Mouse (Mus musculus) forebrain, embryonic 13.5 days (tissue): Measurements from ENCODE around the gene Dut. TPM values are rescaled to one million over a fixed set of nuclear protein-coding genes. Genes with fewer than 3 reads are reported as not detected.
"Not testable (repeated sequence)": the region's sequence is repeated elsewhere in the genome, so short reads cannot be mapped to it uniquely, and the experiment has no call there.

Experiments
- ATAC-seq: fragments of 200-750 bp; cut with Nextera tagmentation; 2 replicates; pipeline ENCODE4 v1.8.0; 2017
- H3K27ac ChIP-seq: fragments of 300-500 bp; sonication (generic); 2 replicates; pipeline ENCODE4 v1.5.1; 2015; ENCODE audit warnings: inconsistent platforms, mild to moderate bottlenecking, moderate library complexity
- H3K27me3 ChIP-seq: fragments of 300-500 bp; sonication (generic); 2 replicates; pipeline ENCODE4 v1.6.1; 2015; ENCODE audit warnings: mild to moderate bottlenecking, inconsistent platforms
- H3K36me3 ChIP-seq: fragments of 300-500 bp; sonication (generic); 2 replicates; pipeline ENCODE4 v1.6.1; 2015; ENCODE audit warnings: mild to moderate bottlenecking, inconsistent platforms; ENCODE audit not compliant: poor library complexity, severe bottlenecking
- H3K4me1 ChIP-seq: fragments of 300-500 bp; sonication (generic); 2 replicates; pipeline ENCODE4 v1.6.1; 2015; ENCODE audit warnings: inconsistent platforms
- H3K4me2 ChIP-seq: fragments of 300-500 bp; sonication (generic); 2 replicates; pipeline ENCODE4 v1.6.1; 2015; ENCODE audit warnings: inconsistent platforms, mild to moderate bottlenecking, moderate library complexity
- H3K4me3 ChIP-seq: fragments of 300-500 bp; sonication (generic); 2 replicates; pipeline ENCODE4 v1.5.1; 2015; ENCODE audit warnings: mild to moderate bottlenecking, inconsistent platforms
- H3K9ac ChIP-seq: fragments of 300-500 bp; sonication (generic); 2 replicates; pipeline ENCODE4 v1.6.1; 2015; ENCODE audit warnings: mild to moderate bottlenecking, inconsistent platforms
- H3K9me3 ChIP-seq: fragments of 300-500 bp; sonication (generic); replicated peaks from 2 replicates; pipeline ENCODE4 v1.6.1; 2016; ENCODE audit warnings: inconsistent platforms
- WGBS: fragments of 180-500 bp; shearing (Covaris S2); methylation state at CpG from one replicate; pipeline ENCODE4 v1.1.7; 2015; 5-methylcytosine and 5-hydroxymethylcytosine counted together
- polyA plus RNA-seq: library from polyadenylated mRNA; unstranded; fragments of >200 nt; fragmentation: Nextera tagmentation; extraction: Ambion mirVana; gene quantifications from 2 replicates; pipeline ENCODE4 v1.2.1, GENCODE M21; 2015

Gene Dut
- polyA plus RNA-seq, 1 experiment from 2014 or later = 199 TPM

- Histone ChIP-seq H3K9ac (no peak overlapping the region), H3K4me3 (no peak overlapping the region), H3K9me3 (no peaks in the 10 kb centered on the region), H3K4me1 (0 out of 2 replicates have a peak, but pooled peaks cover 4% of the 10 kb centered on the region), H3K36me3 (peaks cover 36% of the 10 kb centered on the region), H3K4me2 (no peak overlapping the region), H3K27me3 (no peaks in the 10 kb centered on the region), H3K27ac (no peak overlapping the region)
- 85% methylated on average over 14 of the region's 14 CpGs for whole genome bisulfite sequencing
- ATAC-seq = no peak
Measured at GRCm38 (mm10) chr2:125259230-125260120, 12.5 kb downstream of the Dut start.

- no peak for ATAC-seq
- no peak overlapping the region for H3K9ac ChIP-seq
- no peak overlapping the region for H3K4me2 ChIP-seq
- no peaks in the 10 kb centered on the region for H3K27me3 ChIP-seq
- no peak overlapping the region for H3K27ac ChIP-seq
- H3K4me1 ChIP-seq = 0 out of 2 replicates have a peak, but pooled peaks cover 4% of the 10 kb centered on the region
- no peaks in the 10 kb centered on the region for H3K9me3 ChIP-seq
- 88% methylated on average over 2 of the region's 2 CpGs for WGBS
- H3K36me3 ChIP-seq = peaks cover 32% of the 10 kb centered on the region
- H3K4me3 ChIP-seq = no peak overlapping the region
Measured at GRCm38 (mm10) chr2:125260326-125260725, 13.3 kb downstream of the Dut start.

GRCm38 (mm10) chr2:125263056-125263455 is 16.1 kb downstream of the Dut start:
- Histone ChIP-seq H3K4me3 (no peak overlapping the region), H3K36me3 (peaks cover 8% of the 10 kb centered on the region), H3K9me3 (no peaks in the 10 kb centered on the region), H3K27me3 (no peaks in the 10 kb centered on the region), H3K9ac (no peak overlapping the region), H3K4me2 (no peak overlapping the region), H3K27ac (no peak overlapping the region), H3K4me1 (0 out of 2 replicates have a peak, but pooled peaks cover 4% of the 10 kb centered on the region)
- 27% methylated on average over 5 of the region's 5 CpGs for WGBS
- peak; percentile 56; the same call in 1 of the 2 replicates for ATAC-seq

- WGBS = 32% methylated on average over 9 of the region's 9 CpGs
- Histone ChIP-seq H3K27ac (no peak overlapping the region), H3K27me3 (no peaks in the 10 kb centered on the region), H3K4me1 (0 out of 2 replicates have a peak, but pooled peaks cover 4% of the 10 kb centered on the region), H3K4me3 (no peak overlapping the region), H3K36me3 (peaks cover 3% of the 10 kb centered on the region), H3K4me2 (no peak overlapping the region), H3K9ac (no peak overlapping the region), H3K9me3 (no peaks in the 10 kb centered on the region)
- no peak for ATAC-seq
Measured at GRCm38 (mm10) chr2:125263753-125264152, 16.8 kb downstream of the Dut start.

GRCm38 (mm10) chr2:125268876-125269275 is 21.9 kb downstream of the Dut start:
- H3K4me1 ChIP-seq = 0 out of 2 replicates have a peak, but pooled peaks cover 2% of the 10 kb centered on the region
- 80% methylated on average over 1 of the region's 1 CpGs for WGBS
- no peak overlapping the region for H3K4me2 ChIP-seq
- ATAC-seq = no peak
- no peaks in the 10 kb centered on the region for H3K9me3 ChIP-seq
- no peaks in the 10 kb centered on the region for H3K27me3 ChIP-seq
- no peak overlapping the region for H3K4me3 ChIP-seq
- H3K36me3 ChIP-seq = no peaks in the 10 kb centered on the region
- H3K27ac ChIP-seq = no peak overlapping the region
- H3K9ac ChIP-seq = no peak overlapping the region

- Histone ChIP-seq H3K4me3 (no peak overlapping the region), H3K36me3 (no peaks in the 10 kb centered on the region), H3K4me2 (no peak overlapping the region), H3K27ac (no peak overlapping the region), H3K9me3 (no peaks in the 10 kb centered on the region), H3K27me3 (no peaks in the 10 kb centered on the region), H3K9ac (no peak overlapping the region), H3K4me1 (no peaks in the 10 kb centered on the region)
- WGBS = 58% methylated on average over 5 of the region's 5 CpGs
- ATAC-seq = no peak
Measured at GRCm38 (mm10) chr2:125275617-125276016, 28.6 kb downstream of the Dut start.

GRCm38 (mm10) chr2:125276692-125277091 is 29.7 kb downstream of the Dut start:
- no peak for ATAC-seq
- H3K4me3 ChIP-seq = no peak overlapping the region
- no peak overlapping the region for H3K9ac ChIP-seq
- 87% methylated on average over 5 of the region's 5 CpGs for WGBS
- H3K27ac ChIP-seq = no peak overlapping the region
- no peaks in the 10 kb centered on the region for H3K4me1 ChIP-seq
- H3K9me3 ChIP-seq = no peaks in the 10 kb centered on the region
- H3K4me2 ChIP-seq = no peak overlapping the region
- no peaks in the 10 kb centered on the region for H3K27me3 ChIP-seq
- H3K36me3 ChIP-seq = no peaks in the 10 kb centered on the region

- Histone ChIP-seq H3K27ac (no peak overlapping the region), H3K36me3 (no peaks in the 10 kb centered on the region), H3K27me3 (no peaks in the 10 kb centered on the region), H3K9ac (no peak overlapping the region), H3K4me3 (no peak overlapping the region), H3K4me1 (no peaks in the 10 kb centered on the region), H3K4me2 (no peak overlapping the region), H3K9me3 (no peaks in the 10 kb centered on the region)
- no peak for ATAC-seq
- 82% methylated on average over 7 of the region's 7 CpGs for WGBS
Measured at GRCm38 (mm10) chr2:125278474-125278873, 31.5 kb downstream of the Dut start.

- H3K4me1 ChIP-seq, H3K27me3 ChIP-seq, H3K36me3 ChIP-seq, H3K9me3 ChIP-seq, H3K4me2 ChIP-seq, H3K4me3 ChIP-seq, H3K9ac ChIP-seq, H3K27ac ChIP-seq, ATAC-seq: not testable (repeated sequence)
- WGBS = 85% methylated on average over 9 of the region's 9 CpGs
Measured at GRCm38 (mm10) chr2:125279995-125280394, 33.0 kb downstream of the Dut start.

GRCm38 (mm10) chr2:125282334-125283206 is 35.6 kb downstream of the Dut start:
- Histone ChIP-seq H3K4me2 (no peak overlapping the region), H3K4me3 (no peak overlapping the region), H3K9me3 (no peaks in the 10 kb centered on the region), H3K27ac (no peak overlapping the region), H3K4me1 (no peaks in the 10 kb centered on the region), H3K9ac (no peak overlapping the region), H3K36me3 (no peaks in the 10 kb centered on the region), H3K27me3 (no peaks in the 10 kb centered on the region)
- WGBS = 83% methylated on average over 14 of the region's 14 CpGs
- ATAC-seq = no peak

GRCm38 (mm10) chr2:125285777-125286176 is 38.8 kb downstream of the Dut start:
- Histone ChIP-seq H3K36me3 (no peaks in the 10 kb centered on the region), H3K27me3 (no peaks in the 10 kb centered on the region), H3K9me3 (no peaks in the 10 kb centered on the region), H3K4me1 (no peaks in the 10 kb centered on the region), H3K27ac (no peak overlapping the region), H3K4me2 (no peak overlapping the region), H3K9ac (no peak overlapping the region), H3K4me3 (no peak overlapping the region)
- ATAC-seq = no peak
- 57% methylated on average over 4 of the region's 4 CpGs for WGBS
